Comparison of ENCODE assay signal across 8 mouse cellular contexts in the genomic region with DNA sequence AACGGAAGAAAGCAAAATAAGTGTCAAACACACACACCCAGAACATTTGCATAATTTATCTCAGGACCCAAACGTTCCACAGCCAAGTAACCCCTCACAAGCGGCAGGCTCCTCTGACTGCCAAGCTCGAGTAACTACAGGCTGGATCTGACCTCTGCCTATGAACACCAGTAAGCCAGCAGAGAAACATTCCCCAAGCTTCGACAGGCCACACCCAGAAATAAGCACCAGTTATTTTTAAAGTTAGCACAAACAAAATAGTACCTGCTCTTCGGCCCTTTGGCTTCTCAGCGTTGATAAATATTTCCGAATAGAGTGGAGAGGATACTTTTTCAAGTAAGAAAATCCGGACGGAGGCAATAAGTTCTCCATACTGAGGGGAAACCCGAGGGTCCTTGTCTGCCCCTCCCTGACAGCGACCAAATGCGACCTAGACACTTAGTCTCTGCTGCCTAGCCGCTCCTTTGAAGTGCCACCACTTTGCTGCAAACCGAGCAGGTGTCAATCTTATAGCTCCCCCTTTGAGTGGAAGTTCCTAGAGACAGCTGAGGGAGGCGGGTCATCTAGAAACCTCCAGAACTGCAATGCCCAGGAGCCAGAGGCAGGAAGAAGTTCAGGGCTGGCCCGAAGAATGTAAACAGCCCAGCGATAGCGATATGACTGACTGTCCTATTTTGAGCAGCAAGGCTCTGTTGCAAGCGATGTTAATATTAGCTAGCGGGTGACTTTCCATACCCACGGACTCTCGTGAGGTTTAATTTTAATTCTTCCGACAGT. TPM values are rescaled to one million over a fixed set of nuclear protein-coding genes. Genes with fewer than 3 reads are reported as not detected.
A peak's percentile ranks its signal among the peaks of the same experiment; 100 is the strongest.
DNase-seq lines count a peak whose midpoint lies in the region; ATAC-seq and TF ChIP-seq lines count a peak whose summit lies in the region.

No protein-coding gene starts in this region.

- TF ChIP-seq CTCF in liver, postnatal 0 days (IDR thresholded peaks at IDR 0.05; ENCODE audit: low read depth) = no peak

- WGBS in hindbrain, embryonic 12.5 days = 57% methylated on average over 24 of the region's 24 CpGs
- 59% methylated on average over 24 of the region's 24 CpGs for WGBS in hindbrain, embryonic 16.5 days
- WGBS in liver, postnatal 0 days (ENCODE audit: insufficient replicate concordance) = 10% methylated on average over 24 of the region's 24 CpGs
- WGBS in stomach, embryonic 15.5 days = 19% methylated on average over 24 of the region's 24 CpGs

- peaks cover 32% of the 10 kb centered on the region for H3K4me1 ChIP-seq in hindbrain, embryonic 12.5 days
- peaks cover 9% of the 10 kb centered on the region for H3K4me1 ChIP-seq in hindbrain, embryonic 16.5 days (ENCODE audit: control insufficient read depth, insufficient read depth, low read depth, low read length)
- H3K4me1 ChIP-seq in liver, postnatal 0 days (ENCODE audit: insufficient read depth) = peaks cover 20% of the 10 kb centered on the region
- H3K4me1 ChIP-seq in stomach, embryonic 15.5 days = peaks cover 20% of the 10 kb centered on the region

- H3K36me3 ChIP-seq in hindbrain, embryonic 12.5 days = no peaks in the 10 kb centered on the region
- no peaks in the 10 kb centered on the region for H3K36me3 ChIP-seq in hindbrain, embryonic 16.5 days (ENCODE audit: control insufficient read depth, insufficient read depth, low read length)
- no peaks in the 10 kb centered on the region for H3K36me3 ChIP-seq in liver, postnatal 0 days (replicated peaks; ENCODE audit: insufficient read depth, low read length)
- H3K36me3 ChIP-seq in stomach, embryonic 15.5 days = no peaks in the 10 kb centered on the region

- H3K27ac ChIP-seq in hindbrain, embryonic 12.5 days = no peak overlapping the region
- H3K27ac ChIP-seq in hindbrain, embryonic 16.5 days (ENCODE audit: low read depth, low read length) = no peak overlapping the region
- peak overlapping the region; percentile 77 for H3K27ac ChIP-seq in liver, postnatal 0 days (ENCODE audit: low read depth)
- peak overlapping the region; percentile 22; the same call in 1 of the 2 replicates for H3K27ac ChIP-seq in stomach, embryonic 15.5 days

- no peaks in the 10 kb centered on the region for H3K27me3 ChIP-seq in hindbrain, embryonic 12.5 days
- H3K27me3 ChIP-seq in hindbrain, embryonic 16.5 days (replicated peaks; ENCODE audit: control insufficient read depth, insufficient read depth, low read length) = no peaks in the 10 kb centered on the region
- no peaks in the 10 kb centered on the region for H3K27me3 ChIP-seq in liver, postnatal 0 days (ENCODE audit: insufficient read depth, low read length)
- H3K27me3 ChIP-seq in stomach, embryonic 15.5 days (replicated peaks) = no peaks in the 10 kb centered on the region

- no peak overlapping the region for H3K9ac ChIP-seq in hindbrain, embryonic 12.5 days
- no peak overlapping the region for H3K9ac ChIP-seq in hindbrain, embryonic 16.5 days (ENCODE audit: low read depth, low read length)
- H3K9ac ChIP-seq in liver, postnatal 0 days (replicated peaks) = peak overlapping the region; percentile 58
- no peak overlapping the region for H3K9ac ChIP-seq in stomach, embryonic 15.5 days

- 0 out of 2 replicates have a peak overlapping the region, but pooled peaks have one; percentile 1 for H3K4me2 ChIP-seq in hindbrain, embryonic 12.5 days (replicated peaks)
- no peak overlapping the region for H3K4me2 ChIP-seq in hindbrain, embryonic 16.5 days (ENCODE audit: low read length)
- H3K4me2 ChIP-seq in liver, postnatal 0 days (ENCODE audit: low read depth, low read length) = peak overlapping the region; percentile 77
- H3K4me2 ChIP-seq in stomach, embryonic 15.5 days = peak overlapping the region; percentile 36

- 0 out of 2 replicates have a peak, but pooled peaks have one; percentile 26 for TF ChIP-seq EP300 in liver, postnatal 0 days (IDR thresholded peaks at IDR 0.05; ENCODE audit: low read depth)

- DNase-seq in c-Kit-negative CD71-positive TER-119-positive erythroid progenitor cells, embryonic 14.5 days (ENCODE audit: low read depth, low spot score) = peak; percentile 11
- DNase-seq in heart, postnatal 25 days (ENCODE audit: low spot score) = peak; percentile 8
- DNase-seq in liver, postnatal 0 days = peak; percentile 53
- DNase-seq in thymus, postnatal 25 days = no peak
- no peak for DNase-seq in MN1 (ENCODE audit: low spot score)

- no peaks in the 10 kb centered on the region for H3K9me3 ChIP-seq in hindbrain, embryonic 12.5 days (replicated peaks)
- no peaks in the 10 kb centered on the region for H3K9me3 ChIP-seq in hindbrain, embryonic 16.5 days (ENCODE audit: control insufficient read depth, low read length)
- H3K9me3 ChIP-seq in liver, postnatal 0 days (ENCODE audit: low read length) = no peaks in the 10 kb centered on the region
- H3K9me3 ChIP-seq in stomach, embryonic 15.5 days = no peaks in the 10 kb centered on the region

- H3K4me3 ChIP-seq in hindbrain, embryonic 12.5 days = no peak overlapping the region
- no peak overlapping the region for H3K4me3 ChIP-seq in hindbrain, embryonic 16.5 days (ENCODE audit: low read length)
- H3K4me3 ChIP-seq in liver, postnatal 0 days (ENCODE audit: low read depth, low read length) = peak overlapping the region; percentile 46
- H3K4me3 ChIP-seq in stomach, embryonic 15.5 days (replicated peaks) = peak overlapping the region; percentile 6

- no peak for ATAC-seq in hindbrain, embryonic 12.5 days (ENCODE audit: low FRiP score)
- ATAC-seq in hindbrain, embryonic 16.5 days = no peak
- peak; percentile 78 for ATAC-seq in liver, postnatal 0 days
- peak; percentile 45; the same call in 1 of the 2 replicates for ATAC-seq in stomach, embryonic 15.5 days (ENCODE audit: insufficient read depth, low FRiP score, low read depth)

- intact Hi-C loops in heart, postnatal 25 days (cut with DNase I) = no loop called here

RNA-seq across cellular contexts. Expression of a gene that starts 6.2 kb away (rescaled TPM):
- polyA plus RNA-seq in hindbrain, embryonic 12.5 days (2016; fragmentation: Nextera tagmentation; extraction: Ambion mirVana) = 94.4 and 99.3 TPM in 2 replicates
- 96.7 and 105 TPM in 2 replicates for polyA plus RNA-seq in hindbrain, embryonic 16.5 days (2015; fragmentation: Nextera tagmentation; extraction: Ambion mirVana)
- total RNA-seq in heart, postnatal 25 days (2021) = 10 to 100 TPM; 58.8 to 60.8 TPM
- 15.9 and 17.1 TPM in 2 replicates for polyA plus RNA-seq in liver, postnatal 0 days (2015; fragmentation: Nextera tagmentation; extraction: Ambion mirVana)
- 59.1 and 60.2 TPM in 2 replicates for polyA plus RNA-seq in stomach, embryonic 15.5 days (2015; fragmentation: Nextera tagmentation; extraction: Ambion mirVana)

Comparison
In these comparisons a context has a peak if more than half of its experiments do, and no peak if none do; other contexts are left out.
1. ATAC-seq: peak in liver, postnatal 0 days (single experiment) and stomach, embryonic 15.5 days (single experiment); none in hindbrain, embryonic 12.5 days (single experiment) and hindbrain, embryonic 16.5 days (single experiment).
2. H3K27ac ChIP-seq: peak in liver, postnatal 0 days (single experiment) and stomach, embryonic 15.5 days (single experiment); none in hindbrain, embryonic 12.5 days (single experiment) and hindbrain, embryonic 16.5 days (single experiment).
3. H3K4me3 ChIP-seq: peak in liver, postnatal 0 days (single experiment) and stomach, embryonic 15.5 days (single experiment); none in hindbrain, embryonic 12.5 days (single experiment) and hindbrain, embryonic 16.5 days (single experiment).
4. DNase-seq: peak in c-Kit-negative CD71-positive TER-119-positive erythroid progenitor cells, embryonic 14.5 days (single experiment), heart, postnatal 25 days (single experiment) and liver, postnatal 0 days (single experiment); none in thymus, postnatal 25 days (single experiment) and MN1 (single experiment).